ENCODE assay signal across 8 mouse cellular contexts in genomic region chr16:45158522-45159388, GRCm38 (mm10). TPM values are rescaled to one million over a fixed set of nuclear protein-coding genes. Genes with fewer than 3 reads are reported as not detected.
DNase-seq lines count a peak whose midpoint lies in the region; ATAC-seq and TF ChIP-seq lines count a peak whose summit lies in the region.

Gene Slc35a5, minus strand, starts transcription at chr16:45158706.
Gene Atg3, plus strand, starts transcription at chr16:45158785.

- ATAC-seq in G1E (ENCODE audit: extremely low read depth, insufficient number of reproducible peaks, low FRiP score, poor library complexity, severe bottlenecking), result peak; percentile 88
- ATAC-seq in forebrain, embryonic 16.5 days, result peak; percentile 98
- peak; percentile 99 for ATAC-seq in lung, embryonic 14.5 days (ENCODE audit: insufficient read depth)

- H3K4me1 ChIP-seq in G1E (ENCODE audit: insufficient read depth, low read depth, low read length), result peaks cover 20% of the 10 kb centered on the region
- peaks cover 18% of the 10 kb centered on the region for H3K4me1 ChIP-seq in forebrain, embryonic 16.5 days (replicated peaks; ENCODE audit: control insufficient read depth, insufficient read depth, low read length)
- 0 out of 2 replicates have a peak, but pooled peaks cover 3% of the 10 kb centered on the region for H3K4me1 ChIP-seq in lung, embryonic 14.5 days (ENCODE audit: insufficient read depth)
- peaks cover 6% of the 10 kb centered on the region; the same call in 1 of the 2 replicates for H3K4me1 ChIP-seq in olfactory bulb, adult 2 months (ENCODE audit: control insufficient read depth, insufficient read depth, low read length)
- H3K4me1 ChIP-seq in thymus, adult 2 months (replicated peaks; ENCODE audit: control insufficient read depth, insufficient read depth, low read length), result peaks cover 9% of the 10 kb centered on the region; the same call in 1 of the 2 replicates

- intact Hi-C loops in heart, postnatal 36 days (cut with DNase I), result loop anchor here (5.0 kb wide), 2 partner anchors 66 to 601 kb away; partner anchors contain the start of genes Boc and Ccdc80

- TF ChIP-seq POLR2A in olfactory bulb, adult 2 months (IDR thresholded peaks at IDR 0.05; ENCODE audit: insufficient read depth, low read depth, low read length), result peak; percentile 70
- peak; percentile 83 for TF ChIP-seq POLR2A in thymus, adult 2 months (IDR thresholded peaks at IDR 0.05; ENCODE audit: control insufficient read depth, extremely low read depth, insufficient read depth, low read length, poor library complexity)

- H3K27ac ChIP-seq in forebrain, embryonic 16.5 days (ENCODE audit: low read length), result peak within 1 kb of the TSS; percentile 95
- H3K27ac ChIP-seq in layer of hippocampus, adult 2 months, result peak within 1 kb of the TSS; percentile 95
- H3K27ac ChIP-seq in lung, embryonic 14.5 days (ENCODE audit: low read depth), result peak within 1 kb of the TSS; percentile 89
- H3K27ac ChIP-seq in olfactory bulb, adult 2 months (ENCODE audit: insufficient read depth, low read depth, low read length), result peak within 1 kb of the TSS; percentile 55
- H3K27ac ChIP-seq in thymus, adult 2 months (ENCODE audit: control insufficient read depth, insufficient read depth, low read length), result peak within 1 kb of the TSS; percentile 66

- no peaks in the 10 kb centered on the region for H3K9me3 ChIP-seq in G1E (replicated peaks)
- no peaks in the 10 kb centered on the region for H3K9me3 ChIP-seq in forebrain, embryonic 16.5 days (ENCODE audit: control insufficient read depth, low read length)
- H3K9me3 ChIP-seq in lung, embryonic 14.5 days (ENCODE audit: low read depth, low read length), result no peaks in the 10 kb centered on the region

- DNase-seq in G1E (ENCODE audit: low spot score), result peak; percentile 95
- DNase-seq in cerebellum, adult 18-20 months, result peak; percentile 95 to 96
- DNase-seq in heart, postnatal 36 days, result peak; percentile 93 to 94
- DNase-seq in layer of hippocampus, adult 2 months (ENCODE audit: low spot score in 2 of 2), result peak; percentile 96 to 97
- DNase-seq in lung, embryonic 14.5 days, result peak; percentile 98
- DNase-seq in thymus, adult 2 months, result peak; percentile 96

- no peaks in the 10 kb centered on the region for H3K27me3 ChIP-seq in G1E (ENCODE audit: insufficient read depth, low read length)
- H3K27me3 ChIP-seq in forebrain, embryonic 16.5 days (replicated peaks; ENCODE audit: control insufficient read depth, insufficient read depth, low read length), result no peaks in the 10 kb centered on the region
- H3K27me3 ChIP-seq in lung, embryonic 14.5 days (ENCODE audit: insufficient read depth, low read length), result no peaks in the 10 kb centered on the region
- H3K27me3 ChIP-seq in thymus, adult 2 months (ENCODE audit: control insufficient read depth, insufficient read depth, low read length), result no peaks in the 10 kb centered on the region

- H3K9ac ChIP-seq in forebrain, embryonic 16.5 days (replicated peaks; ENCODE audit: low read depth, low read length), result peak within 1 kb of the TSS; percentile 95
- peak within 1 kb of the TSS; percentile 87 for H3K9ac ChIP-seq in lung, embryonic 14.5 days

- TF ChIP-seq CTCF in G1E (IDR thresholded peaks at IDR 0.05; ENCODE audit: low read depth, low read length), result no peak
- TF ChIP-seq CTCF in layer of hippocampus, adult 2 months (conservative IDR thresholded peaks at IDR 0.05), result 0 out of 2 replicates have a peak, but pooled peaks have one; percentile 9
- TF ChIP-seq CTCF in lung, embryonic 14.5 days (IDR thresholded peaks at IDR 0.05; ENCODE audit: low read depth), result no peak
- no peak for TF ChIP-seq CTCF in olfactory bulb, adult 2 months (IDR thresholded peaks at IDR 0.05; ENCODE audit: insufficient read depth, low read depth, low read length)
- peak; percentile 62; the same call in 1 of the 2 replicates for TF ChIP-seq CTCF in thymus, adult 2 months (IDR thresholded peaks at IDR 0.05; ENCODE audit: borderline replicate concordance, control insufficient read depth, extremely low read depth, insufficient read depth, low read length, poor library complexity)

- peak within 1 kb of the TSS; percentile 91 for H3K4me2 ChIP-seq in forebrain, embryonic 16.5 days (ENCODE audit: low read length)
- peak within 1 kb of the TSS; percentile 88 for H3K4me2 ChIP-seq in lung, embryonic 14.5 days

- H3K36me3 ChIP-seq in G1E (replicated peaks), result peaks cover 10% of the 10 kb centered on the region
- peaks cover 8% of the 10 kb centered on the region; the same call in 1 of the 2 replicates for H3K36me3 ChIP-seq in forebrain, embryonic 16.5 days (ENCODE audit: control insufficient read depth, insufficient read depth)
- H3K36me3 ChIP-seq in lung, embryonic 14.5 days (ENCODE audit: insufficient read depth), result 0 out of 2 replicates have a peak, but pooled peaks cover 12% of the 10 kb centered on the region
- H3K36me3 ChIP-seq in thymus, adult 2 months (ENCODE audit: control insufficient read depth, insufficient read depth, low read length), result no peaks in the 10 kb centered on the region

- WGBS in forebrain, embryonic 16.5 days, result under 1% methylated on average over 60 of the region's 64 CpGs
- under 1% methylated on average over 53 of the region's 64 CpGs for WGBS in lung, embryonic 14.5 days
- WGBS in olfactory bulb, adult 2 months, result under 1% methylated on average over 64 of the region's 64 CpGs
- WGBS in thymus, adult 2 months, result under 1% methylated on average over 64 of the region's 64 CpGs

- H3K4me3 ChIP-seq in G1E (ENCODE audit: low read depth, low read length), result peak within 1 kb of the TSS; percentile 96
- H3K4me3 ChIP-seq in forebrain, embryonic 16.5 days (replicated peaks; ENCODE audit: low read length), result peak within 1 kb of the TSS; percentile 96
- peak within 1 kb of the TSS; percentile 97 for H3K4me3 ChIP-seq in layer of hippocampus, adult 2 months
- peak within 1 kb of the TSS; percentile 81 for H3K4me3 ChIP-seq in lung, embryonic 14.5 days (ENCODE audit: low read depth, low read length)
- H3K4me3 ChIP-seq in olfactory bulb, adult 2 months (ENCODE audit: insufficient read depth, low read depth, low read length), result peak within 1 kb of the TSS; percentile 80
- H3K4me3 ChIP-seq in thymus, adult 2 months (ENCODE audit: control insufficient read depth, insufficient read depth, low read length), result peak within 1 kb of the TSS; percentile 85

RNA-seq across cellular contexts. Expression of gene Slc35a5, which starts in this region (rescaled TPM):
- total RNA-seq in G1E (2014; fragmentation: Nextera tagmentation) (10.6 and 11.5 TPM in 2 replicates), G1E (2017) (14.1 and 21.9 TPM in 2 replicates)
- polyA plus RNA-seq in G1E (2012), result 0.04 and 0.22 TPM in 2 replicates
- 37.0 and 39.9 TPM in 2 replicates for polyA plus RNA-seq in forebrain, embryonic 16.5 days (2015; fragmentation: Nextera tagmentation; extraction: Ambion mirVana)
- 10 to 100 TPM; 10.3 to 11.0 TPM for total RNA-seq in heart, postnatal 36 days (2021)
- total RNA-seq in layer of hippocampus, adult 2 months (2021), result 10 to 100 TPM; 49.3 to 52.8 TPM
- polyA plus RNA-seq in lung, embryonic 14.5 days (2014; fragmentation: Nextera tagmentation; extraction: Ambion mirVana), result 17.4 and 19.6 TPM in 2 replicates
- polyA plus RNA-seq in olfactory bulb, adult 2 months (2012; ENCODE audit: insufficient read depth, insufficient read length, low replicate concordance, missing spikeins), result not detected in 2 replicates
- polyA plus RNA-seq in thymus, adult 2 months (2012; rRNA removed), result 17.6 and 22.7 TPM in 2 replicates

RNA-seq across cellular contexts. Expression of gene Atg3, which starts in this region (rescaled TPM):
- 55.5 and 61.7 TPM in 2 replicates for total RNA-seq in G1E (2014; fragmentation: Nextera tagmentation)
- 43.3 and 49.7 TPM in 2 replicates for total RNA-seq in G1E (2017)
- 12.3 and 12.6 TPM in 2 replicates for polyA plus RNA-seq in G1E (2012)
- 52.0 and 54.0 TPM in 2 replicates for polyA plus RNA-seq in forebrain, embryonic 16.5 days (2015; fragmentation: Nextera tagmentation; extraction: Ambion mirVana)
- total RNA-seq in heart, postnatal 36 days (2021), result 10 to 100 TPM; 22.0 to 22.8 TPM
- 10 to 100 TPM; 42.9 to 45.3 TPM for total RNA-seq in layer of hippocampus, adult 2 months (2021)
- polyA plus RNA-seq in lung, embryonic 14.5 days (2014; fragmentation: Nextera tagmentation; extraction: Ambion mirVana), result 37.7 and 38.4 TPM in 2 replicates
- not detected in 2 replicates for polyA plus RNA-seq in olfactory bulb, adult 2 months (2012; ENCODE audit: insufficient read depth, insufficient read length, low replicate concordance, missing spikeins)
- polyA plus RNA-seq in thymus, adult 2 months (2012; rRNA removed), result 25.8 and 37.7 TPM in 2 replicates

Comparison
In these comparisons a context has a peak if more than half of its experiments do, and no peak if none do; other contexts are left out.
1. Peak in every context shown above with its lines: DNase-seq, ATAC-seq, H3K4me3 ChIP-seq and H3K27ac ChIP-seq.
2. RNA of gene Slc35a5 (polyA plus RNA-seq): 37.0 to 39.9 TPM in forebrain, embryonic 16.5 days, 17.6 to 22.7 TPM in thymus, adult 2 months and 17.4 to 19.6 TPM in lung, embryonic 14.5 days; 0.04 to 0.22 TPM in G1E and not detected in olfactory bulb, adult 2 months; every median in the first group is over 10 times any median in the second.
3. CTCF ChIP-seq: peak in layer of hippocampus, adult 2 months (single experiment) and thymus, adult 2 months (single experiment); none in G1E (single experiment), lung, embryonic 14.5 days (single experiment) and olfactory bulb, adult 2 months (single experiment).